Mouse (Mus musculus) thymus, postnatal 10 days (tissue): Measurements from ENCODE around the gene Gnl2.

Source experiments
- DNase-seq, 2 experiments: peaks; one replicate each; pipeline ENCODE4 v3.0.0; 2021; ENCODE audit warnings: low spot score in 2 of 2

Gnl2 gene

GRCm38 (mm10) chr4:125002978-125003377 is 13.4 kb upstream of the Gnl2 start:
- DNase-seq = no peak

DNA sequence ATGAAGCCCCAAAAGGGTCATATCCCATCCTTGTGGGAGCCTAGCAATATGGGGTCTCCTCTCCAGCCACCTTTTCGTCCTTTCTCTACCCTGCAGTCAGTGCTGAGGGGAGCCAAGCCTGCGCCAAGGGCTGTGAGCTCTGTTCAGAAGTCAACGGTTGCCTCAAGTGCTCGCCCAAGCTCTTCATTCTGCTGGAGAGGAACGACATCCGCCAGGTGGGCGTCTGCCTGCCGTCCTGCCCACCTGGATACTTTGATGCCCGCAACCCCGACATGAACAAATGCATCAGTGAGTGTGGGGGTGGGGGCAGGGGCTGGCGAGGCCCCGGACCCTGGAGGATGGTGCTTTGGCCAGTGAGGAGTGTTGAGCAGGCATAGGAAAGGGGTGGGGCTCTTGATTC is 11.5 kb upstream of the Gnl2 start:
- DNase-seq = peak; percentile 32 to 43

DNA sequence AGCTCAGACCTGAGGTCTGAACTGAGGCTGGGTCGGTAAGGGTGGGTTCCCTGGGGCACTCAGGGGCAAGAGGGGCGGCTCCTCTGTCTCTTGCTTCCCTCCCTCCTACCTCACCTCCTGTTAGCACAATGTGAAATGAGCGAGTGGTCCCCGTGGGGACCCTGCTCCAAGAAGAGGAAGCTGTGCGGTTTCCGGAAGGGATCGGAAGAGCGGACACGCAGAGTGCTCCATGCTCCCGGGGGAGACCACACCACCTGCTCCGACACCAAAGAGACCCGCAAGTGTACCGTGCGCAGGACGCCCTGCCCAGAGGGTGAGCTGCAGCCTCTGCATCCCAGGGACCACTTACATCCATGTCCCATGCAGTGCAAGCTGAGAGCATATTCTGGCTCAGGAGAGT is 8.9 kb upstream of the Gnl2 start:
- DNase-seq = no peak

DNA sequence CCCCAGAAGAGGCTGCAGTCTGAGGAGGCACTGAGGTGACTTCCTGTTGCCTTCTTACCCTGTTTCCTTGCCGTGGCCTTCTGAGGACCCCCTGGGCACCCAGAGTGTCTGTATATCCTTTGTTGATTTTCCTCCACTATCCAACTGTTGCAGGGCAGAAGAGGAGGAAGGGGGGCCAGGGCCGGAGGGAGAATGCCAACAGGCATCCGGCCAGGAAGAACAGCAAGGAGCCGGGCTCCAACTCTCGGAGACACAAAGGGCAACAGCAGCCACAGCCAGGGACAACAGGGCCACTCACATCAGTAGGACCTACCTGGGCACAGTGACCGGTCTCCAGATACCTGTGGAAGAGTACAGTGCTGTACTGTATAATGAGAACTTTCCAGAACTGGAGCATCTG is 8.2 kb upstream of the Gnl2 start:
- DNase-seq = no peak

GRCm38 (mm10) chr4:125008712-125009111 is 7.7 kb upstream of the Gnl2 start:
- DNase-seq = no peak

DNA sequence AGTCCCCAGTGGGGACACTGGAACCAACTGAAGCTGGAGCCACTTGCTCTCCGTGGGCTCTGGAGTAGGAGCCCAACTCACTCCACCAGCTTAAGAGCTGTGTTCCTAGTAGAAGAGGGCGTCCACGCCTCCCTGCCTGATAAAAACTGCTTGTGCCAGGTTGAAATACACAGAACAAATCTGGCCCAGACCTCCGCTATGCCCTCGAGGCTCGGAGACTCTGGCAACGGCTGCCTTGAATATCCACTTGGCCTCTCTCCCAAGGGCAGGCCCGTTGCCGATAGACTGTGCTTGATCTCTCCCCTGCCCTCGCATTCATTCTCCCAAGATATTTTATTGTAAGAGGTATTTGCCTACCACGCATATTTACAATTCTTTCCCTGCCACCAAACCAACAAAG is 1.0 kb downstream of the Gnl2 start:
- no peak for DNase-seq

DNA sequence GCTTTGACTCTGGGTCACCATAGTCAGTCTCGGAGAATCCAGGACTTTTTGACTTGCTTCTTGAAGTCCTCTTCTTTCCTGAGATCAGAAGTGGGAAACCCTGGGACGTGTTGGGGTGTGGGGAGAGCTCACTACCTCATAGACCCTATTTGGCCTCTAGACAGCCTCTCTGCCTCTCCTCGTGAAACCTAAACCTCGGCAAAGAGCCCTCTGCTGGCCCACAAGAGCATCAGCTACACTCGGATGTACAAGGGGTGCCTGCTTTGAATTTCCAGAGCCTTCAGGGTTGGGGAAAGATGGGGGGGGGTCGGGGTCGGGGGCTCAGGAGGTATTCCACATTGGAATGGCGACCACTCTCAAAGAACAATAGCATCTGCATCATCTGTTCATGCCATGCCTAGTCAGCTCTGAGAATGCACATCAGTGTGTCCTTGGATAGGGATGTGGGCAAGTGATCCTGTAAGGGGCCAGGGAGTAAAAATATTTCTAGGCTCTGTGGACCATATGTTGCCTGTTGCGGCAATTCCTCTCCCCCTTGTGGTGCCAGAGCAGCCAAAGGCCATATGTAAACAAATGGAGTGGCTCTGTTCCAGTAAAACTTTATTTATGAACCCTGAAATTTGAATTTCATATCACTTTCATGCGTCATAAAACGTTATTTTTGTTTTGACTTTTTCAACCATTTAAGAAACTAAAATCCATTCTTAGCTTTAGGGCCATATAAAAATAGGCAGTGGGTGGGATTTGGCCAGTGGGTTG is 4.6 kb downstream of the Gnl2 start:
- DNase-seq = no peak

DNA sequence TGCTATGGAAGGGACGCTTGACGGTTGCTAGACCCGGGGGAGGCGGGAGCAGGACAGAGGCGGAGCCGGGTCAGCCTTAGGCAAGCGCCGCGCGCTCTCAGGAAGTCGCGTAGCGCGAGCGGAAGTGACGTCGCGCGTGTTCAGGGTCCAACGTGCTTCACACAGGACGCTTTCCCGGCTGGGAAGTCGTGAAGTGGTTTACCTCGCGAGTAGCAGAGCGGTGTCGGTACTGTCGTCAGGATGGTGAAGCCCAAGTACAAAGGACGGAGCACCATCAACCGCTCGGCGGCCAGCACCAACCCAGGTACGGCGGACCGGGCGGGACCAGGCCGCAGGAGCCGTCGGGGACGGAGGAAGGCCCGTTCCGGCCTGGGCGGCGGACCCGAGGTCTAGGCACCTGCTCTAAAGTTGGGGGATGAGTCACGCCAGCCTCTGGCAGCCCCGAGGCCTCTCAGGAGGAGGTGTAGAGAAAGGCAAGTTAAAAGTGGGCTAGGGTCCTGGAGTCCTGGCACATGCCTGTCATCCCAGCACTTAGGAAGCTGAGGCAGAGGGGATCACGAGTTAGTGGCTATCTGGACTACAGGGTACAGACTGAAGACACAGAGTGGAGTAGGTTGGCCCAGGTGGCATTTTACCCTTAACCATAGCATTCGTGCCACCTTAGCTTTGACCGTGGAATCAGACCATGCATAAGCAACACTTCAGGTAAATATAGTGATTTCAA is 13.7 kb downstream of the Gnl2 start:
- DNase-seq = peak; percentile 81 to 86

DNA sequence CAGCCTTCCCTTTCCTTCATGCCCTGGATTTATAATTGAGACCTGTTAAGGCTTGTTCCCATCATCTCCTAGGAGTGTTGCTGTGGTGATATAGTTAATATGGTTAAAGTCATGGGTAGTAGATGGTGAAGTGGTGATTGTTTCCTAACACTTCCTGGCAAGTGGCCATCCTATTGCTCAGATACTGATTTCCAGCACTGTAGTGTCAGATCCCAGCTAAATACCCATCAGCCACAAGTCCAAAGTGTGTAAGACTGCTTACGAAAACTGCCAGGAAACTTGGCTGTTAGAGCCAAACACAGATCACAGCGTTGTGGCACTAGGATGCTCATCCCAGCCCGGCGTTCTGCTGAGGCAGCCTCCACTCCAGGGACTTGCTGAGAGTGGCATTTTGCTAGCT is 18.0 kb downstream of the Gnl2 start:
- no peak for DNase-seq

- no peak for DNase-seq
Observed at GRCm38 (mm10) chr4:125044454-125044853, 28.1 kb downstream of the Gnl2 start.

DNA sequence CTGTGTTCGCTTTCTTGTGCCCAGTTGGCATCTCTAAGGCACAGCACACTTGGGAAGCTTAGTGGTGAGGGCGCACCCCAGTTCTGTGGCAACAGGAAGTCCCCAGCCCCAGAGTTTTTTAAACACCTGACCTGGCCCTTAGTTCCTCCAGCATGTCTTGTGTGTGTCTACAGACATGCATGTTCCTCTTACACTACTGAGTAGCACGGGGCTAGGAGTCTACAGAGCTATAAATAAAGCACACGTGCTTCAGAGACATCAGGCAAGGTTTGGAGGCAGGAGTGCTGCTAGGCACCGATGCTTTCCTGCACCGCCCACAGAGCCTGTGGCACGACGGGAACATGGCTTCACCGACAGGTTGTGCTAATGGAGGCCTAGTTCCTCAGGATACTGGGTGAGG is 39.0 kb downstream of the Gnl2 start:
- DNase-seq = no peak

GRCm38 (mm10) chr4:125056476-125056875 is 40.1 kb downstream of the Gnl2 start:
- DNase-seq = no peak

GRCm38 (mm10) chr4:125057273-125057672 is 40.9 kb downstream of the Gnl2 start:
- DNase-seq = no peak

DNA sequence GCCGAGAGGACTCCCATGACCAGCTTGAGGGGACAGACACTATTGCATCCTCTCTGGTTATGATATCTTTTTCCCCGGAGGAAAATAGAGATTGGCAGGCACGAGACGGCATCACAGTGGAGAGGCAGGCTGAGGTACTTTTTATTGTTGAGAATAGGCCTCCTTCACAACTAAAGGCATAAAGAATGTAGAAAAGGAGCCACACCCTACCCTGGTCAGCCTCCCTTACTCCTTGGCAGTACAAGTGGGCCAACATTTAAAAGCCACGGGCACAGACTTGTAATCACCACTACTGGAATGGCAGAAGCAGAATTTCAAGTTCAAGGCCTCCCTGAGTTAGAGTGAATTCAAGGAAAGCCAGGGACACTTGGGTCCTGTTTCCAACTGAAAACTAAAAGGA is 41.6 kb downstream of the Gnl2 start:
- no peak for DNase-seq

- peak; percentile 9 to 42 for DNase-seq
Observed at GRCm38 (mm10) chr4:125059025-125059424, 42.6 kb downstream of the Gnl2 start.

- DNase-seq = no peak
Observed at GRCm38 (mm10) chr4:125063829-125064228, 47.4 kb downstream of the Gnl2 start.

- DNase-seq = peak; percentile 55 to 59
Observed at GRCm38 (mm10) chr4:125065517-125066307, 49.3 kb downstream of the Gnl2 start, which contains the start of gene Dnali1. Gene Dnali1, minus strand, starts transcription at chr4:125065703.

DNA sequence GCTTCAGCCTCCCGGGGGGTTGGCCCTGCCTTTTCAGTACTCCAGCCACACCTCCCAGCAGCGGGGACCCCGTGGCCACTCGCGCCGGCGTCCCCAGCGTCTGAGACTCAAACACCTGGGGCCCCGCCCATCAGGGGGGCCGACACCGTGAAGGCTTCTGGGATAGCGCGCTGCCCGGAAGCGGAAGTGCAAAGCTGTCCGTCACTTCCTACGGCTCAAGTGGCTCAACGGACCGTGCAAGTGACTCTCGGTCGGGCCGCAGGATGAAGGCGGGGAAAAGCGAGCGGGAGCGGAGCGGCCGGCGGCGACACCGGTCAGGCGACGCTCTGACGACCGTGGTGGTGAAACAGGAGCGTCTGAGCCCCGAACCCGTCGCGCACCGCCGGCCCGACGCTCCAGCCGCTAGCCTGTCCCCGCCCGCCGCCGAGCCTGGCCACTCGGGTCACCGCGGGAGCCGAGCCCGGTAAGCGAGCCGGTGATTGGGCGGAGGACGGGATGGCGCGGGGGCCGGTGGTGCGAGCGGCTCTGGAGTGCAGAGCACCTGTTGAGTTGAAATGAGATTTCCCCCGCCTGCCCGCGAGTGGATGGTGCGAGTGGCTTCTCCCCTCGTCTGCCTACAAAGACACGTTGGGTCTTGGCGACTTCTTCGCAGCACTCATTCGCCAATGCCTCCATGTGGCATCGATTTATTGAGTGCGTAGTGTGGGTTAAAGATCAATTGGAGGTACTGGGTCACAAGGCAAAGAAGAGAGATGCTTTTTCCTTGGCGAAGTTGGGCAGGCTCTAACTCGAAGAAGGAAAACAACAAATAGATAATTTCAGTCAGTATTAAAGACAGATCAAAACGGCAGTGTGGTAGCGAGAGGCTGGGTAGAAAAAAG is 50.3 kb downstream of the Gnl2 start, which contains the start of gene Snip1:
TSS of gene Snip1 (plus strand) at position 183 of the 881 bp plus-strand sequence.
- peak; percentile 82 to 85 for DNase-seq

GRCm38 (mm10) chr4:125077700-125078099 is 61.3 kb downstream of the Gnl2 start:
- DNase-seq = no peak

DNA sequence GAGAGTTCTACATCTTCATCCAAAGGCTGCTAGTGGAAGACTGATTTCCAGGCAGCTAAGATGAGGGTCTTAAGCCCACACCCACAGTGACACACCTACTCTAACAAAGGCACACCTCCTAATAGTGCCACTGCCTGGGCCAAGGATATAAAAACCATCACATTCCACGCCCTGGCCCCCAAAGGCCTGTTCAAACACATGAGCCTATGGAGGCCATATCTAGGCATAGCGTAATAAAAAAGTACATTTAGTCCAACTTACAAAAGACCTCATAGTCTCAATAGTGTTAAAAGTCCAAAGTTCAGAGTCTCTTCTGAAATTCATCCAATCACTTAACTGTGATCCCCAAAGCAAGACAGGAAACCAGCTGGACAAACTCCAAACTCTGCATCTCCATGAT is 62.3 kb downstream of the Gnl2 start:
- DNase-seq = no peak
